Mouse (Mus musculus) splenic B cell, adult 2 months (primary cell): ENCODE measurements around the gene Slfn5.
"Not testable (repeated sequence)": the region's sequence is repeated elsewhere in the genome, so short reads cannot be mapped to it uniquely, and the experiment has no call there.

ENCODE experiments used
- DNase-seq: peaks from one replicate; pipeline ENCODE4 v3.0.0-alpha.2; 2011; ENCODE audit warnings: low read depth, low spot score
- H3K27me3 ChIP-seq: 2 replicates; pipeline ENCODE4 v1.6.1; 2012; ENCODE audit warnings: mild to moderate bottlenecking, low read length, moderate library complexity, mixed read lengths; ENCODE audit not compliant: control insufficient read depth, poor library complexity, insufficient read depth, severe bottlenecking
- H3K36me3 ChIP-seq: 2 replicates; pipeline ENCODE4 v1.6.1; 2012; ENCODE audit warnings: mild to moderate bottlenecking, low read length, moderate library complexity, mixed read lengths; ENCODE audit not compliant: control insufficient read depth, poor library complexity, insufficient read depth, severe bottlenecking

Slfn5 gene

GRCm38 (mm10) chr11:82950736-82951481, at the start of gene Slfn5:
Gene Slfn5, plus strand, starts transcription at chr11:82951349.
- no peak for DNase-seq
- Histone ChIP-seq H3K27me3 (no peaks in the 10 kb centered on the region), H3K36me3 (no peaks in the 10 kb centered on the region)

GRCm38 (mm10) chr11:82901606-82902310, 49.4 kb upstream of the Slfn5 start:
- no peaks in the 10 kb centered on the region for H3K27me3 ChIP-seq
- peaks cover 4% of the 10 kb centered on the region for H3K36me3 ChIP-seq
- no peak for DNase-seq

GRCm38 (mm10) chr11:82904952-82905351, 46.2 kb upstream of the Slfn5 start:
- DNase-seq = no peak
- Histone ChIP-seq H3K36me3 (peaks cover 4% of the 10 kb centered on the region), H3K27me3 (no peaks in the 10 kb centered on the region)

- no peak for DNase-seq
- no peaks in the 10 kb centered on the region for H3K27me3 ChIP-seq
- peaks cover 4% of the 10 kb centered on the region for H3K36me3 ChIP-seq
Observed at GRCm38 (mm10) chr11:82905816-82906215, 45.3 kb upstream of the Slfn5 start.

GRCm38 (mm10) chr11:82907651-82908607, 43.2 kb upstream of the Slfn5 start, which contains the start of gene Nle1:
Gene Nle1, minus strand, starts transcription at chr11:82908411.
- peak; percentile 93 for DNase-seq
- no peaks in the 10 kb centered on the region for H3K27me3 ChIP-seq
- peaks cover 2% of the 10 kb centered on the region; the same call in 1 of the 2 replicates for H3K36me3 ChIP-seq

GRCm38 (mm10) chr11:82908608-82908989, 42.5 kb upstream of the Slfn5 start:
- Histone ChIP-seq H3K27me3 (no peaks in the 10 kb centered on the region), H3K36me3 (peaks cover 2% of the 10 kb centered on the region; the same call in 1 of the 2 replicates)
- no peak for DNase-seq

- no peak for DNase-seq
- no peaks in the 10 kb centered on the region for H3K36me3 ChIP-seq
- no peaks in the 10 kb centered on the region for H3K27me3 ChIP-seq
Observed at GRCm38 (mm10) chr11:82910250-82910649, 40.9 kb upstream of the Slfn5 start, which contains the start of gene Unc45b. Gene Unc45b, plus strand, starts transcription at chr11:82910550.

- H3K36me3 ChIP-seq = no peaks in the 10 kb centered on the region
- no peak for DNase-seq
- H3K27me3 ChIP-seq = no peaks in the 10 kb centered on the region
Observed at GRCm38 (mm10) chr11:82910679-82911389, 40.3 kb upstream of the Slfn5 start.

GRCm38 (mm10) chr11:82914711-82915352, 36.3 kb upstream of the Slfn5 start:
- peak; percentile 83 for DNase-seq
- no peaks in the 10 kb centered on the region for H3K36me3 ChIP-seq
- no peaks in the 10 kb centered on the region; the same call in 1 of the 2 replicates for H3K27me3 ChIP-seq

GRCm38 (mm10) chr11:82920768-82921167, 30.4 kb upstream of the Slfn5 start:
- Histone ChIP-seq H3K27me3 (no peaks in the 10 kb centered on the region; the same call in 1 of the 2 replicates), H3K36me3 (no peaks in the 10 kb centered on the region)
- DNase-seq = no peak

- no peak for DNase-seq
- Histone ChIP-seq H3K27me3 (no peaks in the 10 kb centered on the region; the same call in 1 of the 2 replicates), H3K36me3 (no peaks in the 10 kb centered on the region)
Observed at GRCm38 (mm10) chr11:82921691-82922090, 29.5 kb upstream of the Slfn5 start.

GRCm38 (mm10) chr11:82923910-82924309, 27.2 kb upstream of the Slfn5 start:
- H3K36me3 ChIP-seq, DNase-seq, H3K27me3 ChIP-seq: not testable (repeated sequence)

- Histone ChIP-seq H3K27me3 (no peaks in the 10 kb centered on the region; the same call in 1 of the 2 replicates), H3K36me3 (no peaks in the 10 kb centered on the region)
- DNase-seq = no peak
Observed at GRCm38 (mm10) chr11:82928897-82929632, 22.1 kb upstream of the Slfn5 start.
